Mouse (Mus musculus): ENCODE measurements around the gene Iars2.

DNA sequence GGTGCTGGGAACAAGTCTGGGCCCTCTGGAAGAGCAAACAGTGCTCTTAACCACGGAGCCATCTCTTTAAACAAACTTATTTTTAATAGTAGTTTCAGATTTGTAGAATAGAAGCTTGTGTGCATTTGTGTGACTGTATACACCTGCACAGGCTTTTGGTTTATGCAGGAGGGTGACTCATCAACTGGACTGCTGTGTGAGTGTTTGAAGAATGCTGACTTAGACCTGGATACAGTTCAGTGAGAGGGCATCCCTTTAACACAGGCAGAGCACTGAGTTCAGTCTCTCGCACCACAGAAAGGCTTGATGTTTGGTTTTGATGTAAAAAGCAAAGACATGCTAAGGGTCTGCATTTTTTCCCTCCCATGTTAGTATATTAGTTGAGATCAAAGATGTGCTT is 48.2 kb upstream of the Iars2 start:
- TF ChIP-seq POLR2A (IDR thresholded peaks at IDR 0.05; ENCODE audit: borderline replicate concordance, extremely low read depth, insufficient read depth, insufficient read length, poor library complexity, severe bottlenecking) (no peak), CTCF (IDR thresholded peaks at IDR 0.05; ENCODE audit: borderline replicate concordance, extremely low read depth, insufficient read depth, insufficient read length) (no peak)
